Mouse (Mus musculus) olfactory bulb, adult 2 months (tissue): ENCODE data around the gene Yif1b. TPM values are rescaled to one million over a fixed set of nuclear protein-coding genes. Genes with fewer than 3 reads are reported as not detected.
"Not testable (repeated sequence)": the region's sequence is repeated elsewhere in the genome, so short reads cannot be mapped to it uniquely, and the experiment has no call there.

ENCODE experiments used
- H3K27ac ChIP-seq: fragments of 200-500 bp; 2 replicates; pipeline ENCODE4 v1.5.1; 2012; ENCODE audit warnings: low read depth, low read length; ENCODE audit not compliant: insufficient read depth
- H3K4me1 ChIP-seq: fragments of 200-500 bp; 2 replicates; pipeline ENCODE4 v1.6.1; 2012; ENCODE audit warnings: low read length; ENCODE audit not compliant: control insufficient read depth, insufficient read depth
- H3K4me3 ChIP-seq: fragments of 200-500 bp; 2 replicates; pipeline ENCODE4 v1.5.1; 2012; ENCODE audit warnings: mild to moderate bottlenecking, low read depth, low read length, moderate library complexity; ENCODE audit not compliant: insufficient read depth
- CTCF ChIP-seq: fragments of 200-500 bp; IDR thresholded peaks from 2 replicates; pipeline ENCODE4 v1.5.1; 2012; ENCODE audit warnings: low read depth, mild to moderate bottlenecking, low read length, moderate library complexity; ENCODE audit not compliant: insufficient read depth
- POLR2A ChIP-seq: fragments of 200-500 bp; IDR thresholded peaks from 2 replicates; pipeline ENCODE4 v1.6.1; 2012; ENCODE audit warnings: mild to moderate bottlenecking, low read depth, low read length, moderate library complexity; ENCODE audit not compliant: insufficient read depth
- WGBS: fragments of 180-500 bp; shearing (Covaris S2); methylation state at CpG from one replicate; pipeline ENCODE4 v1.1.7; 2018; 5-methylcytosine and 5-hydroxymethylcytosine counted together
- polyA plus RNA-seq: library from polyadenylated mRNA; stranded (reverse); fragments of >200 nt; gene quantifications from 2 replicates; pipeline ENCODE4 v1.2.4, GENCODE M21; 2012; ENCODE audit warnings: low replicate concordance; ENCODE audit not compliant: missing spikeins, insufficient read depth, insufficient read length

Yif1b gene
- not detected in 2 replicates for polyA plus RNA-seq

DNA sequence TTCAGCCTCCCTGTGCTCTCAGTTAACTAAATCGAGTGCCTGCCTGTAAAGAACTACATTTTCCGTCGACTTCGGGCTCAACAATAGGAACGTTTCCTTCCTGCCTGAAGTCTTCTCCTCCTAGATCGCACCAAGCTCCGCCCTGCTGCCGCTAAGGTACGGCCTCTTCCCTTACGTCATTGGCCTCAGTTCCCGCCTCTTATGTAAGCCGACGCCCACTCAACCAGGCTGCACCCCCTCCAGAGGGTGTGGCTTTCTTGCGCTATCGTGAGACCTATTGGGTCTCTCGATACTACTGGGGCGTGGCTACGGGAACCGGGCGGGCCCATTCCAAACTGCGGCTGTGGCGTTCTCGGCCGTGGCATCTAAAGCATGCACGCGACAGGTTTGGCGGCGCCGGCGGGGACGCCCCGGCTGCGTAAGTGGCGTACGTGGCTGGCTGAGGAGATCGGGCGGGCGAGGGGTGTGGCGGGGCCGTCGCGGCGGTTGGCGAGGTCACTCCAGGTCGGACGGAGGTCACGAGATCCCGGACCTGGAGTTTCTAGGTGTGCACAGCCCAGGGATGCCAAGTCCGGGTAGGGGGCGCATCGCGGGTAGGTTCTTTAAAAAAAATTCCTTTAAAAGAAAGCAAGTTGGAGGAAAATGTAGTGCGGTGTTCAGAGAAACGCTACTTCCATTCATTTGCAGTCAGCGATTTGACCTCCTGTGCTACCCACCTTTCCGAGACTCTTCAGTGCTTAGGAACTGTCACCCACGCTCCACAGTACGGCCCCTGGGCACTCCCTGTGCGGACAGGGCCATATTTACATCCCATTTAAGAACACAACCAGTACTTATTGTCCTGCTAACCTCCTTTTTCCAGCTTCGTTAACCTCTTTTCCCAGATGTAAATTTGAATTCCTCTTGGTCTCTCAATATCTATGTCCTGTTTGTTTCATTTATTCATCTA is at the start of gene Yif1b:
Gene Yif1b (plus strand): TSS at position 311 of the 949 bp plus-strand sequence.
- TF ChIP-seq POLR2A, result peak; percentile 57; the same call in 1 of the 2 replicates
- TF ChIP-seq CTCF, result no peak
- under 1% methylated on average over 60 of the region's 60 CpGs for WGBS
- peak within 1 kb of the TSS; percentile 35; the same call in 1 of the 2 replicates for H3K27ac ChIP-seq
- peak within 1 kb of the TSS; percentile 75 for H3K4me3 ChIP-seq
- 0 out of 2 replicates have a peak, but pooled peaks cover 3% of the 10 kb centered on the region for H3K4me1 ChIP-seq

DNA sequence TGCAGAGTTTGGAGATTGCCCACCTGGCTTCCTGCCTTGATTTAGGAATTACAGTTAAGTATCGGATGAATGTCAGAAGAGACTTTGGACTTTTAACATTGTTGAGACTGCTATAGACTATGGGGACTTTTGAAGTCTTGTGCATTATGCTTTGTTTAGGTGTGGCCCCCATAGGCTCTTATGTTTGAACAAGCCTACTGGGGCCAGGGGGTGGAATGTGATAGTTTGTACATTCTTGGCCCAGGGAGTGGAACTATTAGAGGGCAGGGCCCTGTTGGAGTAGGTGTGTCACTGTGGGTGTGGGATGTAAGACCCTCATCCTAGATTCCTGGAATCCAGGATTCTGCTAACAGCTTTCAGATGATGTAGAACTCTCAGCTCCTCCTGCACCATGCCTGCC is 43.9 kb upstream of the Yif1b start:
- WGBS, result 100% methylated on average over 1 of the region's 1 CpGs
- not testable (repeated sequence) for H3K4me1 ChIP-seq, H3K4me3 ChIP-seq, H3K27ac ChIP-seq

- no peak overlapping the region for H3K27ac ChIP-seq
- TF ChIP-seq CTCF (no peak), POLR2A (no peak)
- WGBS, result 75% methylated on average over 6 of the region's 6 CpGs
- no peaks in the 10 kb centered on the region for H3K4me1 ChIP-seq
- no peak overlapping the region for H3K4me3 ChIP-seq
Observed at GRCm38 (mm10) chr7:29202577-29202976, 35.6 kb upstream of the Yif1b start.

GRCm38 (mm10) chr7:29211013-29211412 is 27.1 kb upstream of the Yif1b start:
- not testable (repeated sequence) for H3K27ac ChIP-seq
- peaks cover 21% of the 10 kb centered on the region for H3K4me1 ChIP-seq
- WGBS, result 24% methylated on average over 14 of the region's 15 CpGs
- H3K4me3 ChIP-seq, result peak overlapping the region; percentile 16

DNA sequence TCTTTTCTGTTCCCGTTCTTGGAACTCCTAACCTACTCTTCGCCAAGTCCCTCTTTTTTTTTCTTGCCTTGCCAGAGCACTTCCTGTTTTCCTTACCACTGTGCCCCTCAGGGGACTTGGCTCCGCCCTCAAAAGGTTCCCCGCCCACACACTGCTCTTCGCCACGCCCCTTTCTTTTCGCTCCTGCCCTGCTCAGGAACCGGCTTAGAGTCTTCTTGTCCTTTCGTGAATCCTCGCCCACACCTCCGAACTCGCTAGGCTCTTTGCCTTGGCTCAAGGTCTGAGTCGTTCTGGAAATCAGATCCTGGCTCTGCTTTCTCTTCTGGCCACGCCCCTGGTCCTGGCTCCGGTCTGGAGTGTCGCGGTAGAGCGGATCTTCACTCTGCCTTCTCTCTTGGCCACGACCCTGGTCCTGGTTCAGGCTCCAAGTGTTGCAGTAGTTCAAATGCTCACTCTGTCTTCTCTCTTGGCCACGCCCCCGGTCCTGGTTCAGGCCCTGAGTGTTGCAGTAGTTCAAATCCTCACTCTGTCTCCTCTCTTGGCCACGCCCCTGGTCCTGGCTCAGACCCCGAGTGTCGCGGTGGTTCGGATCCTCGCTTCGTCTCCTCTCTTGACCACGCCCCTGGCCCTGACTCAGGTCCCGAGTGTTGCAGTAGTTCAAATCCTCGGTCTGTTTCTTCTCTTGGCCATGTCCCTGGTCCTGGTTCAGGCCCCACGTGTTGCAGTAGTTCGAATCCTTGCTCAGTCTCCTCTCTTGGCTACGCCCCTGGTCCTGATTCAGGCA is 26.5 kb upstream of the Yif1b start:
- peaks cover 21% of the 10 kb centered on the region for H3K4me1 ChIP-seq
- TF ChIP-seq POLR2A (no peak), CTCF (no peak)
- no peak overlapping the region for H3K27ac ChIP-seq
- WGBS, result 7% methylated on average over 34 of the region's 34 CpGs
- peak overlapping the region; percentile 16 for H3K4me3 ChIP-seq

- no peak overlapping the region for H3K27ac ChIP-seq
- no peak overlapping the region for H3K4me3 ChIP-seq
- WGBS, result 32% methylated on average over 26 of the region's 26 CpGs
- TF ChIP-seq POLR2A (no peak), CTCF (no peak)
- peaks cover 21% of the 10 kb centered on the region for H3K4me1 ChIP-seq
Observed at GRCm38 (mm10) chr7:29212199-29212765, 25.8 kb upstream of the Yif1b start.

DNA sequence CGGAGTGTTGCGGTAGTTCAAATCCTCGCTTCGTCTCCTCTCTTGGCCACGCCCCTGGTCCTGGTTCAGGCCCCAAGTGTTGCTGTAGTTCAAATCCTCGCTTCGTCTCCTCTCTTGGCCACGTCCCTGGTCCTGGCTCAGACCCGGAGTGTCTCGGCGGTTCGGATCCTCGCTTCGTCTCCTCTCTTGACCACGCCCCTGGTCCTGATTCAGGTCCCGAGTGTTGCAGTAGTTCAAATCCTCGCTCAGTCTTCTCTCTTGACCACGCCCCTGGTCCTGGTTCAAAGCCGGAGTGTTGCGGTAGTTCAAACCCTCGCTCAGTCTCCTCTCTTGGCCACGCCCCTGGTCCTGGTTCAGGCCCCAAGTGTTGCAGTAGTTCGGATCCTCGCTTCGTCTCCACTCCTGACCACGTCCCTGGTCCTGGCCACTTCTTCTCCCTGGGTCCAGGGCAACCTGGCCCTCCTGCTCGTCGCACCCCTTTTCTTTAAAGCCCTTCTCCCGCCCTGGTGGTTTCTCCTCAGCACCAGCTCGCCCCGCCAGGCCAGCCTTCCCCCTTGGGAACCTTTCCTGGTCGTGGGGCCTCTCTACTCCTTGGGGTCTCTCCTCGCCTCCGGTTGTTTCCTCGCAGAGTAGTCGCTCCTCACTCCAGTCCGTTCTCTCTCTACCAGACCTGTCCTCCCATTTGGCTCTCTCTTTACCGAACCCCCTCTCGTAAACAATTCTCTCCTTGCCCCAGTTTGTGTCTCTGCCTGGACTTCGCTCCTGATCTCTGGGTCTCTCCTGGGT is 25.2 kb upstream of the Yif1b start:
- 29% methylated on average over 40 of the region's 40 CpGs for WGBS
- Histone ChIP-seq H3K4me1 (peaks cover 21% of the 10 kb centered on the region), H3K4me3 (peak overlapping the region; percentile 28)
- H3K27ac ChIP-seq, result not testable (repeated sequence)

- Histone ChIP-seq H3K4me1 (peaks cover 21% of the 10 kb centered on the region), H3K4me3 (peak within 1 kb of the TSS; percentile 28), H3K27ac (no peak within 1 kb of the TSS)
- TF ChIP-seq POLR2A (no peak), CTCF (no peak)
- 4% methylated on average over 20 of the region's 20 CpGs for WGBS
Observed at GRCm38 (mm10) chr7:29213675-29214082, 24.4 kb upstream of the Yif1b start, which contains the start of gene Catsperg1. Catsperg1 (minus strand) TSS chr7:29214035.

GRCm38 (mm10) chr7:29214236-29214635 is 23.9 kb upstream of the Yif1b start:
- WGBS, result 70% methylated on average over 2 of the region's 2 CpGs
- H3K27ac ChIP-seq, result no peak overlapping the region
- no peak overlapping the region for H3K4me3 ChIP-seq
- TF ChIP-seq POLR2A (no peak), CTCF (no peak)
- peaks cover 21% of the 10 kb centered on the region for H3K4me1 ChIP-seq
